Mouse (Mus musculus): ENCODE measurements at regions not wholly inside any gene's neighbourhood (a gene's known extent, or its start where the extent isn't known, plus 50 kb on each side); places are given as distances from the start of the nearest gene placed in this dataset.

GRCm38 (mm10) chr1:124227091-124227490 is 181.7 kb upstream of the Dpp10 start:
- ChIA-PET POLR2A (no interaction called here), CTCF (interaction anchor here (1.3 kb wide), 1 partner anchor 15 kb away, joined by 3 read pairs; no protein-coding TSS in a partner anchor)
- ATAC-seq, result no peak
- in situ Hi-C loops (cut with MboI; ENCODE audit: low pct_unique_long_range_greater_than_20kb), result no loop called here
- no peak for TF ChIP-seq CTCF (IDR thresholded peaks at IDR 0.05)
- no peak for DNase-seq (ENCODE audit: low read depth, low spot score)
- H3K27me3 ChIP-seq, result no peaks in the 10 kb centered on the region

Measured in Patski (cell line).